Mouse (Mus musculus): ENCODE measurements around the gene Atp5s. TPM values are rescaled to one million over a fixed set of nuclear protein-coding genes. Genes with fewer than 3 reads are reported as not detected.

Gene Atp5s
- 10 to 100 TPM; 13.6 to 20.9 TPM for total RNA-seq (2021)
- long read RNA-seq, experiment 1, partial matches to known transcripts, result 1 of 6 reads
- long read RNA-seq, experiment 1, other reads (novel, unspliced or antisense), result 1 of 6 reads
- long read RNA-seq, experiment 2, partial matches to known transcripts, result 2 of 4 reads
- long read RNA-seq, experiment 2, other reads (novel, unspliced or antisense), result 2 of 4 reads

GRCm38 (mm10) chr12:69724711-69725460 is at the start of gene Atp5s, which contains the start of gene L2hgdh:
Gene Atp5s (plus strand): TSS chr12:69724950.
Gene L2hgdh (minus strand): TSS chr12:69724873.
- DNase-seq, result peak; percentile 98

GRCm38 (mm10) chr12:69676157-69676556 is 48.6 kb upstream of the Atp5s start:
- no peak for DNase-seq

GRCm38 (mm10) chr12:69680635-69681565 is 43.9 kb upstream of the Atp5s start:
- DNase-seq, result peak; percentile 61 to 68

- DNase-seq, result peak; percentile 79 to 84
Observed at GRCm38 (mm10) chr12:69681566-69682061, 43.1 kb upstream of the Atp5s start, which contains the start of gene Sos2. Gene Sos2 (minus strand): TSS chr12:69681852.

GRCm38 (mm10) chr12:69682065-69682787 is 42.5 kb upstream of the Atp5s start:
- peak; percentile 90 to 94 for DNase-seq

GRCm38 (mm10) chr12:69682788-69683419 is 41.8 kb upstream of the Atp5s start:
- peak in 1 of 2 experiments; percentile 21 for DNase-seq

- DNase-seq, result peak; percentile 92 to 94
Observed at GRCm38 (mm10) chr12:69683537-69683936, 41.2 kb upstream of the Atp5s start.

- no peak for DNase-seq
Observed at GRCm38 (mm10) chr12:69688368-69688767, 36.4 kb upstream of the Atp5s start.

GRCm38 (mm10) chr12:69689094-69689493 is 35.7 kb upstream of the Atp5s start:
- no peak for DNase-seq

- DNase-seq, result no peak
Observed at GRCm38 (mm10) chr12:69690714-69691113, 34.0 kb upstream of the Atp5s start.

- no peak for DNase-seq
Observed at GRCm38 (mm10) chr12:69693471-69693870, 31.3 kb upstream of the Atp5s start.

GRCm38 (mm10) chr12:69696746-69697145 is 28.0 kb upstream of the Atp5s start:
- DNase-seq, result peak; percentile 56 to 75

GRCm38 (mm10) chr12:69698352-69698751 is 26.4 kb upstream of the Atp5s start:
- no peak for DNase-seq

- DNase-seq, result peak; percentile 35 to 42
Observed at GRCm38 (mm10) chr12:69704799-69705458, 19.8 kb upstream of the Atp5s start.

- DNase-seq, result no peak
Observed at GRCm38 (mm10) chr12:69713628-69714027, 11.1 kb upstream of the Atp5s start.

- no peak for DNase-seq
Observed at GRCm38 (mm10) chr12:69722857-69723256, 1.9 kb upstream of the Atp5s start.

- no peak for DNase-seq
Observed at GRCm38 (mm10) chr12:69723376-69723775, 1.4 kb upstream of the Atp5s start.

GRCm38 (mm10) chr12:69724018-69724710 is 586 bp upstream of the Atp5s start:
- no peak for DNase-seq

GRCm38 (mm10) chr12:69729246-69729645 is 4.5 kb downstream of the Atp5s start:
- no peak for DNase-seq

- no peak for DNase-seq
Observed at GRCm38 (mm10) chr12:69730306-69730705, 5.6 kb downstream of the Atp5s start.
